Mouse (Mus musculus): Measurements from ENCODE around the gene 1500009C09Rik.

The 1500009C09Rik gene

DNA sequence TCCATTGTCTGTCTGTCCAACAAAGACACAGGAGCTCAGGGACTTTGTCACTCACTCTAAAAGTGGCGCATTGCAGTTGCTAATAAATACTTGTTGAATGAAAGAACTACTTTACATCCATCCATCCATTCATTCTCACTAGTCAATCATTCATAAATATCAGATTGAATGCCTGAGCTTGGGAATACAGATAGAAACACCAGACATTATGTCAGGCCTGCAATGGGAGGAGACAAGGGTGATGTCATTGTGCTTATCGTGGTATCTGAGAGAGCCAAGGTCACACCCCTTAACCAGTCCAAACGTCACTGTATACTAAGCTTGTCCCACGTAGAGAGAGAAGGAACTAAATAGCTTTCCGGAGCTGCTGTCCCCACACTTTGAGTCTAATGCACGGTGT is at the start of gene 1500009C09Rik:
TSS of gene 1500009C09Rik (plus strand) at position 301 of the 400 bp plus-strand sequence.
- DNase-seq (ENCODE audit: low read depth), result no peak

DNA sequence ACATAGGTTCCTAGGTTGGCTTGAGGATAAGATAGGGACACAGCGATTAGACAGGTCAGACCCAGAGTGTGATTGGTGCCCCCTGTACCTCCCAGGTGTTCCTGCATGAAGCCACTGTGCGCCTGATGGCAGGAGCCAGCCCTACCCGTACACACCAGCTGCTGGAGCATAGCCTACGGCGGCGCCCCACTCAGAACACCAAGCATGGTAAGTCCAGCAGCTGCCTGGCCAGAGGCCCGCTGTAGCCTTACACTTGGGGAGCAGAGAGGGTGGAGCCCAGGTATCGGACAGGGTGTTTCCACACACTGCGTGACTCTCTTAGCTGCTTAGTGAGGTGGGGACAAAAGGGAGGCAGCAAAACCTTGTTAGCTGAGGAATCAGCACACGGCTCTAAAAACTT is 49.1 kb upstream of the 1500009C09Rik start:
- no peak for DNase-seq (ENCODE audit: low read depth)

- no peak for DNase-seq (ENCODE audit: low read depth)
These were observed 48.4 kb upstream of the 1500009C09Rik start for GRCm38 (mm10) chr15:82203611-82204351.

- DNase-seq (ENCODE audit: low read depth), result no peak
These were observed 47.4 kb upstream of the 1500009C09Rik start for GRCm38 (mm10) chr15:82204680-82205371.

DNA sequence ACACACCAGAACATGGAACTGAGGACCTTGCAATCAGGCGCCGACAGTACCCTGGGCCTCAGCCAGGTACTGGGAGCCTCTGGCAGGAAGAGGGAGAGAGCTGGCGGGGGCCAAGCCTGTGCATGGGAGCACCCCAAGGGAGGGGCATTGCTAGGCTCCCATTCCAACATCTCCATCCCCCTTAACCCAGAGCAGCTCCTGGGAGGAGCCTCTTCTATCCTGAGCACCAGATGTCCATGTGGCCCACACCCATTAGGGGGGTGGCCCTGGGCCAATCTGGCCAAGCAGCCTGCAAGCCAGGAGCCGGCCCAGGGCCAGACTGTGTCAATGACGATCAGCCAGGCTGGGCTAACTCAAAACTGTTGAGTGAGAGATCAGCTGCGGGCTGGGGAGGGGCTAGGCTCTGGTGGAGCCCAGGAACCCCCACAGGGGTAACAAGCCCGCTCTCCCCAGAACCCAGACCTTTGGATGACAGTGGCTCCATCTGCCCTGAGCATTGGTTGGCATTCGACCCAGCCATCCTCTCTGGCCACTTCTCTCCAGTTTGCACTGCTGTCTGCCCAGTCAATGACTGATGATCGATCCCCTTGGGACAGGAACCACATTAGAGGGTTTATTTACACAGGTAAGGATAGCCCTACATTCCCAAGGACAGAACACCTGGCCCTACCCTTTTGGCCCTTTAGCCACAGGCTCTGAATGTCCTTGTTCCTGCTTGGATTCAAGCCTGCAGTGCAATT is 45.7 kb upstream of the 1500009C09Rik start:
- DNase-seq (ENCODE audit: low read depth), result no peak

DNA sequence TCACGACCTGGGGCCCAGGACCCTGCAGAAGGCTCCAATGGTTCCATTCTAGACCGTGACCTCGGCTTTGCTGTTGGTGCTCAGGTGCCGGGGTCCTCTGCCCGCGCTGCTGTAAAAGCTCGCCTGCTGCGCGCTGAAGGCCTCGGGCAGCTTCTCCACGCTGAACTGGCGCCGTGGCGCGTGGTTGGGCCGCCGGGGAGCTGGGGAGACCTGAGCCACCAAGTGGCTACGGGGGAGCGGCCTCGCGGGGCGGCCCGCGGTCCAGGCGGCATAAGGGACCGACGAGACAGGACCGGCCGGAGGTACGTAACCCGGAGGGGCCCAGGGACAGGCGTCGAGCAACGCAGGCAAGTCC is 45.1 kb upstream of the 1500009C09Rik start:
- DNase-seq (ENCODE audit: low read depth), result no peak

DNA sequence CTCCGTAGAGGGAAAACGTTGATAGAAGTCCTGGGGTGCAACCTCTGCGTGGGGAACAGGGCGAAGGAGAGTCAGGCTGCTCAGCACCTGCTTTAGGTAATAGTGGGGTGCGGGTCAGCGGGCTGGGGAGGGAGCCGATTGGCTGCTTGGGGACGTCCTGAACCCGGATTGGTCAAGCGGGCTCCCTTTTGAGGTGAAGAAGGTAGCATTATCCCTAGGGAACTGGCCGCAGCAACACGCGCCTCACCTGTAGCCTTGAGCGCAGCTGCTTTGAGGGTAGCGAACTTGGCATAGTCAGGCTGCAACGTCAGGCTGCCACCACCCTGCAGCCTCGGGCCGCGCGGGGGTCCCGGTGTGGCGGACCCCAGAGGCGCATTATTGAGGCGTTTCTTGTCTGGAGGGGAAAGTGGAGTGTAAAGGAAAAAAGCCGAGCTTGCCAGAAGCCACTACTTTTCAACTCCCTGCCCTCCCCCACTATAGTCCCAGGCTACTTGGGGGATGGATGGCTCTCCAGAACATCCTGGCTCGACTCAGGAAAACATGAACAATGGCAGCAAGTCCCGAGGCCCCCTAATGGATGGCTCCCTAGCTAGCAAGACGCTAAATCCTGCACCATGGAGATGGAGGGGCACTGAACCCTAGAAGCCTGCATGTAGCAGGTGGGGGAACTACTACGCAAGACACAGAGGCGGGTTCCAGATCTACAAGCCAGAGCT is 44.5 kb upstream of the 1500009C09Rik start:
- DNase-seq (ENCODE audit: low read depth), result no peak

GRCm38 (mm10) chr15:82208307-82208706 is 43.9 kb upstream of the 1500009C09Rik start:
- no peak for DNase-seq (ENCODE audit: low read depth)

DNA sequence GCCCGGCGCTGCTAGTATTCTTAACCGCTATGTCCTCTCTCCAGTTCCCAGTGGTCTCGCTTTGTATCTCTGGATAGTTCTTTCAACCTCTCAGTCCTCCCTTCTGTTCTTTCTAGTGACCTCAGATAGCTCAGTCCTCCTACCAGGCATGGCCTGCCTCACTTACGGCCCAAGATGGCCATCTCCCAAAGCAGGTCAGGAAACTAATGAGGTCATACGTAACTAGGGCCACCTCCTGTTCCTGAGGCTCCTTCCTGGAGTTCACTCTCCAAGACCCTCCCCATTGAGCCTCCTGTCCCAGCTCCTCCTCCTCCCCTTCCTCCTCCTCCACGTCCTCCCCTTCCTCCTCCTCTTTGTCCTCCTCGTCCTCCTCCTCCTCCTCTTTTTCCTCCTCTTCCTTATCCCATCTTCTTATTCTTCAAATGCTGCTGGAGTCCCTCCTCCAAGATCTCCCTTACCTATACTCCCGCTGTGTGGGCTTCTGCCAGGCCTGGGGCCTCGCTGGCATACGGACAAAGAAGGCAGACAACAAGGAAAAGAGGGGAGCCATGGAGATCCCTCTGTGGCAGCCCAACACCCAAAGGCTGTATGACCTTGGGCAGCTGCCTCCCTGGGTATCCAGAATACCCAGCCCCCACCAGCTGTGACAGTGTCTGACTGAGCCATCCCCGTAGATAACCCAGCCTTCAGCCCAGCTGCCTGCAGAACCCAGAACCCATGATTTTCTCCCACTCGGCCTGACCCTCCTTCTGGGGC is 42.7 kb upstream of the 1500009C09Rik start:
- no peak for DNase-seq (ENCODE audit: low read depth)

- DNase-seq (ENCODE audit: low read depth), result no peak
These were observed 41.4 kb upstream of the 1500009C09Rik start for GRCm38 (mm10) chr15:82210801-82211200.

GRCm38 (mm10) chr15:82211281-82211680 is 40.9 kb upstream of the 1500009C09Rik start:
- no peak for DNase-seq (ENCODE audit: low read depth)

GRCm38 (mm10) chr15:82211911-82212751 is 40.1 kb upstream of the 1500009C09Rik start:
- no peak for DNase-seq (ENCODE audit: low read depth)

GRCm38 (mm10) chr15:82212752-82213063 is 39.5 kb upstream of the 1500009C09Rik start, which contains the start of gene Shisa8:
Shisa8 (minus strand) TSS chr15:82212815.
- no peak for DNase-seq (ENCODE audit: low read depth)

DNA sequence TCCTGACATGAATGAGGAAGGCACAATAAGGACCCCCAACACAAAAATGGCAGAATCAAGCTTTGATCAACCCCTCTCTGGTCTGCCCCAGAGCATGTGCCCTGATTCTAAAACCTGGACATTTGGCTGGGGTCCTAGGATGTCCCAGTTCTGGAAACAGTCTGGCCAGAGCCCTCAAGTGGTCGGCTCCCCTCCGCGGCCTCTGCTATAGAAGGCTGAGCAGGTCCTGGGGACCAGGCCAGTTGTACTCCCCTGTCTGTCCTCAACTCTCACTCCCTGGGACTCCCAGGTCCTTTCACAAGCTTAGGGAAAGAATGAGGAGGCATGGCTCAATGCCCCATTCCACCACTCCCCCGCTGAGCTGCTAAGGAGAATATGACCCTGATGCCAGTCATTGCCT is 39.0 kb upstream of the 1500009C09Rik start:
- DNase-seq (ENCODE audit: low read depth), result no peak

- DNase-seq (ENCODE audit: low read depth), result no peak
These were observed 36.7 kb upstream of the 1500009C09Rik start for GRCm38 (mm10) chr15:82215332-82216046.

DNA sequence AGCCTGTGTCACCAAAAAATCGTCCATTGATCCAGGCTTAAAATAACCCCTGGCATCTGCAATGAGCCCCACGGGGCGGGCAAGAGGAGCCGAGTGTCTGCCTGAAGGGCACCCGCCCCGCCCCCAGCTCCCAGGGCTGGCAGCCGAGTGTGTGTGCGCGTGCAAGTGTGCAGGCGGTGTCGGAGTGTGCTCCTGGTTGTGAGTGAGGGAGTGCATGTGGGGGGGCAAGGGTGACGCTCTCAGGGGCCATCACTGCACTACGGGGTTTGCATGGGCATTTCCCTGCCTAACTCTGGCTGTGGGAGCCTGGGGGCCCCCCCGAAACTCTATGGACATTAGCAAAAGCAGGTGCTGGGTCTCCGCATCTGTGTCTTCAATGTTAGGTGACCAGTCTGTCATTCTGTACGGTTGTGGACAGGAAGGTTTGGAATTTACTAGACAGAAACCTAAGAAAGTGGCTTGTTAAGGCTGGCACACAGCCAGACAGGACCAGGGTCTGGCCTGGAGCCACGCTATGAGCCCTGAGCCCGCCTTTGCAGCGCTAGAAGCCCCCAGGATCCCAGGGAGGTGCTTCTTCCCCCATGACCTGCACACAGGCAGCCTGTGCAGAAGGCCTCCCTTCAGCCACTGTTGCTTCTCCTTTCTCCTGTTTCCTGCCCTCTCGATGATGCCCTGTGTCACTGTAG is 35.9 kb upstream of the 1500009C09Rik start:
- no peak for DNase-seq (ENCODE audit: low read depth)

GRCm38 (mm10) chr15:82217039-82217438 is 35.2 kb upstream of the 1500009C09Rik start:
- DNase-seq (ENCODE audit: low read depth), result no peak

DNA sequence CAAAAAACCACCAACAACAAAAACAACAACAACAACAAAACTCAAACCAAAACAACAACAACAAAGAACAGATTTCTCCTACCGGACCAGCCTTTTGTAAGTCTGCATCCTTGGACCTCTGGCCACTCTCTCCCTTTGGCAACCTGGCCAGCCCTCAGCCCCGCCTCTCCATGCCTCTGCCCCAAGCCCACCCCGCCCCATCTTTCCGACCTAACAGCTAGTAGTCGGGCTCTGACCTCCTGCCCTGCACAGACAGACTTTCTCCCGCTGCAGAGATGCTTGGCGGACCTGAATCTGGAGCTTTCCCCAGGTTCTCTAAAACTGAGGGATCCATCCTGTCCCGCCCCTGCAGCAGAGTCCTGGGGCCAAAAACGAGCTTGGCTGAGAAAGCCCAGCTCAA is 34.2 kb upstream of the 1500009C09Rik start:
- DNase-seq (ENCODE audit: low read depth), result no peak
